Mouse (Mus musculus): ENCODE measurements at regions not wholly inside any gene's neighbourhood (a gene's known extent, or its start where the extent isn't known, plus 50 kb on each side); places are given as distances from the start of the nearest gene placed in this dataset.
A peak's percentile ranks its signal among the peaks of the same experiment; 100 is the strongest.

DNA sequence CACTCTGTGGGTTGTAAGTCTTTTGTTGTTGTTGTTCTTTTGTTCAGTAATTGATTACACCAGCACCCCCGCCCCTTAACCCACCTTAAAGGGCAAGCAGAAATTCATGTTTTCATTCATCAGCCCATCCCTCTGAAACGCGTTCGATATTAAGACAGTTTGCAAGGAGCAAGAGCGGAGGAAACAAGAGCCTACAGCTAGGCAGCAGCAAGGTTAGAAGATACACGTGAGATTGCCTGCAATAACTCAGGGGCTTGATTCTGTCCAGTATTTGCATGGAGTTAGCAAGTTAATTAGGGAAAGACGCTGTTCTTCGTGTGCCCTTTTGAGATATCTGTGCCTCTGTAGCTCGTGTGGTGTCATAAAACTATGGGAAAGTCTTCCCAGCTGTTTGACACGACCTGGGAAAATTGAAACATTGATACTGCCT lies 202.0 kb downstream of the Gm11146 start:
- no peak for DNase-seq (ENCODE audit: low spot score)

GRCm38 (mm10) chr16:77394054-77394716 lies 207.7 kb downstream of the Gm11146 start:
- no peak for DNase-seq (ENCODE audit: low spot score)

GRCm38 (mm10) chr16:77393470-77393869 lies 208.4 kb downstream of the Gm11146 start:
- peak; percentile 18 for DNase-seq (ENCODE audit: low spot score)

GRCm38 (mm10) chr16:77392205-77392604 lies 209.7 kb downstream of the Gm11146 start:
- DNase-seq (ENCODE audit: low spot score) = no peak

- no peak for DNase-seq (ENCODE audit: low spot score)
Observed at GRCm38 (mm10) chr16:77384021-77384729, 217.7 kb downstream of the Gm11146 start.

GRCm38 (mm10) chr16:77382790-77383189 lies 219.1 kb downstream of the Gm11146 start:
- DNase-seq (ENCODE audit: low spot score) = no peak

DNA sequence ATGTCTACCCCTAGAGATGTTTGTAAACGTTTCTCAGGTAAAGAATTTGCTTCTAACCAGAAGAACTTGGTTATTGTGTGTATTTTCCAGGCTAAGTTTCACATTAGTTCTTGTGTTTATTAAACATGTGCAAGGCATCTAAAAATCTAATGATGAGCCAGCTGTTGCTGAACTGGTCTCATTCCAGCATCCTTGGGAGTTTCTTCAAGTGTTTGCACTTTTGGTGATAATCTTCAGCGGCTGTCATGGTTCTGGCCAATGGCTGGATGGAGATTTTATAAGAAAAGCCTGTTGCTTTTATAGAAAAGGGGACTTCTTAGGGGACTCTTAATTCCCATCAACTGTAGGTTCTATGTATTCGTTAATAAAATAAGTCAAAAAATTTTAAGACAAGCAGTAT lies 229.1 kb downstream of the Gm11146 start:
- no peak for DNase-seq (ENCODE audit: low spot score)

DNA sequence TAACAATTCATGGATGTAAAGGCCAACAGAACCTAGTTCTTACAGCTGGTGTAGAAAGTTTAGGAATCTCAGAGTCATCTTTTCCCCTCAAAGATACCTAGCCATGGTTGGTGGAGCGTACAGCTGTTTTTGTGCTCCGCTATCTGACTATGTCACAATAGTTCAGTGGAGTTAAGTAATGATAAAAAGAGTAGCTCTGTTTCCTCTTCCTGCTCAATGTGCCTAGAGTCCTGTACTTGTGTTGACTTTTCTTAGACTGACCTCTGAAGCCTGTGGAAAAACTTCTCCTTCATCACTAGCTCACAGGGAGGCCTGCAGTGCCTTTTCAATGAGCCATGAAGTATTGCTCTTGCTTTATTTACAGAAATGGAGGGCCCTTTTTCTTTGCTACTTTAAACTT lies 232.1 kb downstream of the Gm11146 start:
- DNase-seq (ENCODE audit: low spot score) = no peak

DNA sequence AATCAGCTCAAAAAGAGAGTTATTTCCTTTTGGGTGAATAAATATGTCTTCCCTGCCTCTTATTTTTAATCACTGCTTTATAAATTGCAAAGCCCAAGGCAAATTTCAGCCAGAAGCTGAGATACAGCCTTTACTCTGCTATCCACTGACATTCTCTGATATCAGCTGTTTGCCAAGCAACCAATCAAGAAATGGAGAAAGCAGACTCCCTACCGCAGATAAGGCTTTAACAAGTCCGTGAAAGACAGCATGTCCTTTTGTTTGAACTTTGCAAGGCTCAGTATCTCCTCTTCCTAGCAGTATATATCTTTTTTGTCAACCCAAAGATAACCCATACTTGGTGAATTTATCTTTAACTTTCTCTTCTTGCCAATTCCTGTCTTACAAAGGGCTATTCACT lies 236.6 kb downstream of the Gm11146 start:
- DNase-seq (ENCODE audit: low spot score) = no peak

DNA sequence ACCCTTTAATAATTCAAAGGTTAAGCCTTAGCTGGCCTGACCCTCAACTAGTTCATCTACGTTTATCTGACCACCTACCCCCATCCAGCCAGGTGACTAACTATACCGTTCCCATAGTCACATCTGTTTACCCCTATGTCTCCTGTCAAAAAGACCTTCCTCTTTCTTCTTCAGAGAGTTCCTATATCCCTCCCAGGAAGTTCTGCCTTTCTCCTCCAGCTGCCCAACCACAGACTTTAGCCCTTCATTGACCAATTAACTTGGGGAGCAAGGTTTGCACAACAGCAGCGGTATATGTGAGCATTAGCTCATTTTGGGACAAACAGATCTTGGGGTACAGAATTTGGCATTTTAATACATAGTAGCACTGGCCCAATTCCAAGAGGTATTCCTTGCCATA lies 237.5 kb downstream of the Gm11146 start:
- no peak for DNase-seq (ENCODE audit: low spot score)

DNA sequence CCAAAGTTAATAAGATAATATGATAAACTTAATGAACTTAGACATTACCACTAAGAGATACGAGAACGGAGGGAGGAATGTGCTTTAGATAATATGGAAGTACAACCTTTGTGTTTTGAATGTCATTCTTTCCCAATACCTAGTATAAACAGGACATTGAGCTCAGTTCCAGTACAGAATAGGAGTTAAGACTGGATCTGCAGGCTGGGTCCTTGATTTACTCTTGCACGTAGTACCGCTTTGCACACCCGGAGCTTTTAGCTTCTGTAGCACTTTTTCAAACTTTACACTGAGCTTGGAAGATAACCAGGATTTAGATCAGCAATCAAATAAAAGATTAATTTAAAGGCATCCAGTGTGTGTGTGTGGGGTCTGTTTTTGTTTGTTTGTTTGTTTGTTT lies 242.7 kb downstream of the Gm11146 start:
- no peak for DNase-seq (ENCODE audit: low spot score)

DNA sequence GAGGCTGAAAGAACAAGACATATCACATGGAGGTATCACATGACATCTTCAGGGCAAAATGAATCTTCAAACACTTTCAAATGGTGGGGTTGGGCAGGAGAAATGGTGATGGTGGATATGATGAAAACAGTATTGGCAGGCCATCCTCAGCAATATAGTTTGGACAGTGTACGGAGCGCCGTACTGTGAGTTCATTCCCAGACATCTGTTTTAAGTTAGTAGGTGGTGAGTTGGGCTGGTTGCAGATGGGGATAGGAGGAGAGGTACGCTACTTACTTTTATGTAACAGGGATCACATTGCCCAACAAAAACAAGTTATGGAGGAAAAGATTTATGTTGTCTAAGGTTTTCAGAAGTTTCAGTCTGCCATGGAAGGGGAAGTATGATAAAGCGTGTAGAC lies 246.6 kb downstream of the Gm11146 start:
- DNase-seq (ENCODE audit: low spot score) = no peak

- no peak for DNase-seq (ENCODE audit: low spot score)
Observed at GRCm38 (mm10) chr16:77354201-77354712, 247.6 kb downstream of the Gm11146 start.

GRCm38 (mm10) chr16:77346128-77346527 lies 255.8 kb downstream of the Gm11146 start:
- DNase-seq (ENCODE audit: low spot score) = no peak

GRCm38 (mm10) chr16:77332285-77332684 lies 269.6 kb downstream of the Gm11146 start:
- DNase-seq (ENCODE audit: low spot score) = no peak

DNA sequence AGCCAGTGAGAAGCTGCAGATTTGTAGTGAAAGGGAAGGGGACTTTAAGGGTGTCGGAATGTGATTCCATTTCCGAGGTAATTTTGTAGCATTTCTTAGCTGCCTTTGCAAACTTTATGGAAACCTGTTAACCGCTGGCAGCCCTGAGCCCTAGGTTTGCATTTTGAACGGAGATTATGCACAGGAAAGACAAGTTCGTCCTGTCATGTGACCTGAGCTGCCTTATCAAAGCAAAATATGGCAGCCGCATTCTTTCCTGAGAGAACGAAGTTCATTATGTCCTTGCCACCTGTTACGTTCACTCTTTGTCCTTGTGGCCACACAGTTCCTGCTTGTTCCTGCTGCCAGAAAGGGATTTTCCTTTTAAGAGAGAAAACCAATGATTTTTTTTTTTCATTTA lies 270.9 kb downstream of the Gm11146 start:
- peak; percentile 19 for DNase-seq (ENCODE audit: low spot score)

- no peak for DNase-seq (ENCODE audit: low spot score)
Observed at GRCm38 (mm10) chr16:77329711-77330530, 272.0 kb downstream of the Gm11146 start.

DNA sequence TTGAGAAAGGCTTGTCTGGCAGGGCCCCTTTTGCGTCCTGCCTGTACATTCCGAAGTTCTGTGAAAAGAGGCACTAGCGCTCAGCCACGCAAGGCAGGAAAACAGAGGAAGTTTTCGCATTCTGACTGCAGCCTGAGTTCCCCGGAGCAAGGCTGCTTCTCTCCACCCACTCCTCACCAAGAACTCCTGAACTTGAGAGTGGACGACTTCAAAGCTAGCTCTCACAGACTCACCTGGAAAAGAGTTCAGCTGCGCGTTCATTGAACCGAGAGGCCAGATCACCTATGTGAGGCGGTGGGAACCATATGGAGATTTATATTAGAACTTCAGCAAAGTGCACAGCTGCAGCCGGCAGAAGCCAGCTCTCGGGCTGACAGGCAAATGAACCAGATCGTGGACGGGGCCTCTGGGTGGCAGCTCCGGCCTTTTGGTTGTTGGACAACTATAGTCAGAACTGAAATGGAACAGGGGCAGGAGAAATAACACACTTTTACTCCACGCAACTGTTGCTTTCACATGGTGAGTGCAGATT lies 272.7 kb downstream of the Gm11146 start:
- DNase-seq (ENCODE audit: low spot score) = peak; percentile 0

DNA sequence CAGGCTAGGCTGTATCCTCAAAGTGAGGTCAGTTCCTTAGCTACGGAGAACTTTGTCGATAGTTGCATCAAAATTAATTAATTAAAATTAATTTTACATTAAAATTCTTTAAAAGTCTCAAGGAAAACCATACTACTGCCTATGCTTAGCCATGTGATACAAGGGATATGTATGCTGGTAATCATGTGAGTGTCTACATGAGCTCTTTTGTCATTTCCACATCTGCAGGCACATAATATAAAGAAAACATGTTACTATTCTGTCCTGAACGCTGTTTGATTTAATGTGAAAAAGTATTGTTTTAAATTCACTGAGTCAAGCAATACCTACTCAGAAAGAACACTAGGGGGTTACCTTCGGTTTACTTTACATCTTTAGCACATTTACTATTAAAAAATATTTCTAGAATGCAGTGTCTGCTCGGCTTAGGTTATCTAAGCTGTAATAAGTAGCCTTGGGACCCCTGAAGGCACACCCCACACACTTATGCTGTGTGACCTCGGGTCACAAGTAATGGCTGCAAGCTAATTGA lies 273.2 kb downstream of the Gm11146 start:
- DNase-seq (ENCODE audit: low spot score) = no peak

GRCm38 (mm10) chr16:77328049-77328448 lies 273.8 kb downstream of the Gm11146 start:
- no peak for DNase-seq (ENCODE audit: low spot score)

DNA sequence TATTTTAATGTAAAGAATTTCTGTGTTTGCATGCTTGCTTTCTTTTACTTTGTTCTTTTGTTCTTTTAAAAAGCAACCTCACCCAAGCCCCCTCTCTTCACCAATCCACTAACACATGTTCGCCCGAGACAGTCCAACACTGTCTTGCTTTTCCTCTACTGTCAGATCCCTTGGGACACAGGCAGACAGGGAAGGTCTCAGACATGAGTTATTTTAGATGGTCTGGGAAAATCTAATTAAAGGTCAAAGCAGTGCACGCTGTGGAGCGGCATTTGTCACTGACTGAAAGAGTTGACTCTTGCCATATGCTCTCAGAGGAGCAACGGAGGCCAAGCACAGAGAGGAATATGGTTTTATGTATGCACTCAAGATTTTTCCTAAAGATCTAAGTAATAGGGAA lies 279.6 kb downstream of the Gm11146 start:
- DNase-seq (ENCODE audit: low spot score) = no peak

GRCm38 (mm10) chr16:77318150-77318549 lies 283.7 kb downstream of the Gm11146 start:
- DNase-seq (ENCODE audit: low spot score) = no peak

Data from T-cell, adult 2 months (primary cell).